Mouse (Mus musculus): ENCODE measurements around the gene Gm5891. TPM values are rescaled to one million over a fixed set of nuclear protein-coding genes. Genes with fewer than 3 reads are reported as not detected.
"Not testable (repeated sequence)": the region's sequence is repeated elsewhere in the genome, so short reads cannot be mapped to it uniquely, and the experiment has no call there.

The Gm5891 gene
- polyA plus RNA-seq (2014; fragmentation: Nextera tagmentation; extraction: Ambion mirVana): not detected in 2 replicates

DNA sequence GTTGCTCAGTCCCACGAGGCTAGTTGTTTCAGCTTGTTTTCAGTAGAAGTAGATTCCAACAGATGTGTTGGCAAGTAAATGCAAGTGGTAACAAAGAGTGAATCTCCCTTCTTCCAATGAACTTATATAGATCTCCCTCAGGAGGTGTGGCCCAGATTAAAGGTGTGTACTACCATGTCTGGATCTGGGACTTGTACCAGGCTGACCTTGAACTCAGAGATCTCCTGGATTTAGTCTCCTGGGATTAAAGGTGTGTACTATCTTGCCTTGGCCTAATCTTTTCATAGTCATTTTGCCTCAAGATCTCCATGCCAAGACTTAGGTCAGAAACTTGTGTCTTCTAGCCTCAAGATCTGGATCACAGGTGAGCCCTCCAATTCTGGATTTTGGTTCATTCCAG is at the start of gene Gm5891:
TSS of gene Gm5891 (minus strand) at position 101 of the 400 bp plus-strand sequence.
- not testable (repeated sequence) for H3K27me3 ChIP-seq (ENCODE audit: control insufficient read depth, insufficient read depth, low read length)

More for the DNA sequence above, at the start of gene Gm5891:
- not testable (repeated sequence) for H3K4me1 ChIP-seq (ENCODE audit: control insufficient read depth, insufficient read depth, low read length); H3K36me3 ChIP-seq (ENCODE audit: control insufficient read depth, insufficient read depth, low read length); H3K9me3 ChIP-seq (ENCODE audit: control insufficient read depth, low read length); H3K4me3 ChIP-seq (ENCODE audit: low read length); H3K27ac ChIP-seq (ENCODE audit: low read depth, low read length); H3K9ac ChIP-seq (ENCODE audit: low read depth, low read length); H3K4me2 ChIP-seq (replicated peaks; ENCODE audit: low read depth, low read length); ATAC-seq (ENCODE audit: low FRiP score, low TSS enrichment)
- WGBS: no CpG with 5 or more reads among the region's 1 CpGs

Other genes starting within 250 kb of the Gm5891 start
- gene Gm4175, start 159.8 kb downstream of the Gm5891 start, polyA plus RNA-seq (2014; fragmentation: Nextera tagmentation; extraction: Ambion mirVana): not detected in 2 replicates
- not detected in 2 replicates for gene Gm4177, start 124.6 kb downstream of the Gm5891 start, polyA plus RNA-seq (2014; fragmentation: Nextera tagmentation; extraction: Ambion mirVana)
- gene Vmn1r135, start 88.9 kb downstream of the Gm5891 start, polyA plus RNA-seq (2014; fragmentation: Nextera tagmentation; extraction: Ambion mirVana): not detected in 2 replicates
- gene Gm5725, start 77.0 kb downstream of the Gm5891 start, polyA plus RNA-seq (2014; fragmentation: Nextera tagmentation; extraction: Ambion mirVana): not detected in 2 replicates
- not detected in 2 replicates for gene Vmn1r137, start 73.3 kb upstream of the Gm5891 start, polyA plus RNA-seq (2014; fragmentation: Nextera tagmentation; extraction: Ambion mirVana)
- not detected in 2 replicates for gene Vmn1r138, start 107.6 kb upstream of the Gm5891 start, polyA plus RNA-seq (2014; fragmentation: Nextera tagmentation; extraction: Ambion mirVana)
- gene Gm6176, start 135.0 kb upstream of the Gm5891 start, polyA plus RNA-seq (2014; fragmentation: Nextera tagmentation; extraction: Ambion mirVana): not detected in 2 replicates
- gene Vmn1r139, start 147.8 kb upstream of the Gm5891 start, polyA plus RNA-seq (2014; fragmentation: Nextera tagmentation; extraction: Ambion mirVana): not detected in 2 replicates
- not detected in 2 replicates for gene Gm16451, start 197.0 kb upstream of the Gm5891 start, polyA plus RNA-seq (2014; fragmentation: Nextera tagmentation; extraction: Ambion mirVana)
- not detected in 2 replicates for gene Gm10666, start 213.4 kb upstream of the Gm5891 start, polyA plus RNA-seq (2014; fragmentation: Nextera tagmentation; extraction: Ambion mirVana)
- gene Vmn1r142, start 242.7 kb upstream of the Gm5891 start, polyA plus RNA-seq (2014; fragmentation: Nextera tagmentation; extraction: Ambion mirVana): not detected in 2 replicates

Data from kidney, embryonic 14.5 days (tissue).